9 mouse cellular contexts compared by ENCODE assay signal in genomic region chr17:68166397-68166796, GRCm38 (mm10).
DNase-seq lines count a peak whose midpoint lies in the region; ATAC-seq and TF ChIP-seq lines count a peak whose summit lies in the region.
"Had no signal": no experiment of that assay in that cellular context is flagged by ENCODE, and none has a peak within 500 bp of the region (broad histone marks: within the 10 kb centered on the region; RNA-seq: fewer than 3 reads in every experiment).

No protein-coding gene starts in this region.

- H3K27me3 ChIP-seq in forebrain, embryonic 14.5 days (replicated peaks; ENCODE audit: control insufficient read depth, insufficient read depth, low read length): no peaks in the 10 kb centered on the region

- intact Hi-C loops in left cerebral cortex, adult 2 months (cut with DNase I): loop anchor here (2.0 kb wide), 1 partner anchor 254 kb away; no protein-coding TSS in a partner anchor

- TF ChIP-seq CTCF in left cerebral cortex, adult 2 months (IDR thresholded peaks at IDR 0.05): peak; percentile 73

- no peak overlapping the region for H3K27ac ChIP-seq in left cerebral cortex, adult 2 months
- H3K27ac ChIP-seq in forebrain, embryonic 14.5 days (ENCODE audit: low read depth, low read length): no peak overlapping the region

- no peak overlapping the region for H3K4me2 ChIP-seq in forebrain, embryonic 14.5 days (ENCODE audit: low read length)

- no peaks in the 10 kb centered on the region for H3K9me3 ChIP-seq in forebrain, embryonic 14.5 days (replicated peaks; ENCODE audit: control insufficient read depth, low read length)

- H3K36me3 ChIP-seq in forebrain, embryonic 14.5 days (ENCODE audit: control insufficient read depth, insufficient read depth, low read length): no peaks in the 10 kb centered on the region

- H3K9ac ChIP-seq in forebrain, embryonic 14.5 days (ENCODE audit: low read length): no peak overlapping the region

- peak; percentile 39 for DNase-seq in cerebellum, adult 9-10 months
- no peak for DNase-seq in cerebellum, adult 9-11 months
- no peak for DNase-seq in left cerebral cortex, adult 2 months (ENCODE audit: extremely low spot score in 1 of 2, low spot score in 2 of 2)
- no peak for DNase-seq in left cerebral cortex, adult 11 months (ENCODE audit: low spot score)
- DNase-seq in forebrain, embryonic 14.5 days (ENCODE audit: low spot score): peak; percentile 78
- peak; percentile 37 for DNase-seq in lung, postnatal 25 days (ENCODE audit: low spot score)
- no peak for DNase-seq in spleen, postnatal 4 days (ENCODE audit: low spot score in 2 of 2)
- DNase-seq in cerebellum, adult 11 months: no peak

- H3K4me1 ChIP-seq in forebrain, embryonic 14.5 days (ENCODE audit: control insufficient read depth, insufficient read depth, low read length): no peaks in the 10 kb centered on the region

- 70% methylated on average over 4 of the region's 4 CpGs for WGBS in forebrain, embryonic 14.5 days

- H3K4me3 ChIP-seq in left cerebral cortex, adult 2 months: no peak overlapping the region
- H3K4me3 ChIP-seq in forebrain, embryonic 14.5 days (ENCODE audit: low read depth, low read length): no peak overlapping the region
- H3K4me3 ChIP-seq: myocyte had no signal

- ATAC-seq in forebrain, embryonic 14.5 days: peak; percentile 27; the same call in 1 of the 2 replicates

Comparison
In these comparisons a context has a peak if more than half of its experiments do, and no peak if none do; other contexts are left out.
1. DNase-seq: peak in cerebellum, adult 9-10 months (single experiment), forebrain, embryonic 14.5 days (single experiment) and lung, postnatal 25 days (single experiment); none in cerebellum, adult 9-11 months (single experiment), left cerebral cortex, adult 2 months (0 of 2), left cerebral cortex, adult 11 months (single experiment), spleen, postnatal 4 days (0 of 2) and cerebellum, adult 11 months (single experiment).